Mouse (Mus musculus): Measurements from ENCODE around the gene Fancl. TPM values are rescaled to one million over a fixed set of nuclear protein-coding genes. Genes with fewer than 3 reads are reported as not detected.

Fancl gene
- total RNA-seq, 2 experiments from 2014 or later = 8.6 to 10.6 TPM

DNA sequence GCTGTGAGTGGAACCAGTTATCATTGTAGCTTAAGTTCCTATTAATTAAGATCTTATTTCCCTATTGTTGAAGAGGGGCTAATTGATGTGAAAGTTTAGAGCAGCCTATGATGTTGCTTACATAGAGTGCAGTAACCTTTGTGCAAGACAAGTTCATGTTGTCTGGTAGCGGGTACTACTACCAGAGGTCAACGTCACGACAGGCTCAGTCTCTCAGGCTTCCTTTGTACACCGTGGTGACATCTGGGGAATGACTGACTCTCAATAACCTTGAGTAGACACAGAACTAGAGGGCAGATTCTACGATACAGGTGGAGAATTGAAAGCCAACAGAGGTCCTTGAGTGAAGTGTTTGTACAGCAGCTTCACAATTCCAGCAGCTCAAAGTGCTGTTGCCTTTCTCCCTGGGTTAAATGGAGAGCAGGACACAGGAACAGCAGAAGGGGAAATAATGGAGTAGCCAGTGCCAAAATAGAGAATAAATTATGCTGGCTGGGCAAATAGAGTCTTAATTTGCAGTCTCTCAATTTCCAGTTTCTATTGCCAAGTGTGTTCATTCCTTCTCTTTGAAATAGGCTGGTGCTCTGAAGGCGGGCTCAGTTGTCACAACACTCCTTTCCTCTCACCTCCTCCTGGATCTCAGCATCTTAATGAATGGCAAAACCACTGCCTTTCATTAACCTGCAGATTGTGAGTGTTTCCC, 91.3 kb downstream of the Fancl start:
- intact Hi-C loops (cut with DNase I) = no loop called here
- no peak for DNase-seq (ENCODE audit: low spot score in 2 of 2)

DNA sequence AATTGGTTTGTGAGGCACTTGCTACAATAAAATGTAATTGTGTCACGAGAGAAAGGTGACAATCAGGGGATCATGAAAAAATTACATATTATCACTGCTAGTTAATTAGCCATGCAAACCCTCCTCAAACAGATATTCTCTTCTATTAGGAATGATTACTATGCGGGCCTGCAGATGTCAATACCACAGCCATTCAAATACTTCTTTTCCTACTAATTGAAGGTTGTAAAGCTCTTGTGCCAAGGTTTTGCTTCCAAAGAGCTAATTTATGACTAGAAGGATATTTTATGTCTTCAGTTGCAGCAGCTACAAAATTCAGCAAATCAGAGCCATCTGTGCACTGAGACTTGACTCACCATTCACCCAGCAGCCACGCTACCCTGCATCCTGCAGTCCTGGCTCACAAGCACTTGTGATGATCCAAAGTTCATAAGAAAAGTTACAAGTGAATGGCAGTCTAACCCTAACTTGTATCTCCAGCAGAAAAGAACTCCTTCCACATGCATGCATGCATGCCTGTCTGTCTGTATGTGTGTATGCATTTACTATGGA, 95.8 kb downstream of the Fancl start:
- intact Hi-C loops (cut with DNase I) = no loop called here

DNA sequence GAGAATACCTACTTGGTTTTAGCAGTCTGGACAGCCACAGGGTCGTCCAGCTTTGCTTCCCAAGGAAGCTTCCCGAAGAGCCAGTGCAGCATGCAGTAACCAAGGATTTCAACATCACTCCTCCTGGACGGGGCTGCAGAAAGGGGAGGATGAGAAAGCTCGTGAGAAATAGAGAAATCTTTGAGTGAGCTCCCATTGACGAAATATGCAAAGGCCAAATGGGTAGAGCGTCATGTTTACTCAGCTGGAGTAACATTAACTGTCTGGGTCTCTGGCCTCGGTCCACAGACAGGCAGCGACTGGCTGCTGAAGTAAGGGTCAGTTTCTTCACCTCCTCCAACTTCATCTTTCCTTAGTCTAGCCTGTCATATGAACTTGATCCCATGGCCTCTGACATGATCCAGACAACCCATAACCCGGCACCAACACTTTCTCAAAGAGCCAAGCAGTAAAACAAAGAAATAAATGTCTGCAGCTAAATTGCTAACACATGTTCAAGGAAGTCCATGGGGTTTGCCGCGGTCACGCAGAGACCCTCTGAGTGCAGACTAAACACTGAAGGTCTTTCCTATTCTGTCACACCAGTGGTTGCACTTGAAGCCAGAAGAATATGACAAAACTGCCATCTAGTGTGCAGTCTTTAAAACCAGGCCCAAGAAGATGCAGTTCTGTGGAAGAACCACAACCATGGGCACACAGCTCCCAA, 104.0 kb downstream of the Fancl start:
- peak; percentile 43 to 76 for DNase-seq (ENCODE audit: low spot score in 2 of 2)
- intact Hi-C loops (cut with DNase I) = no loop called here

More for the DNA sequence above, 95.8 kb downstream of the Fancl start:
- DNase-seq (ENCODE audit: low spot score in 2 of 2) = no peak

DNA sequence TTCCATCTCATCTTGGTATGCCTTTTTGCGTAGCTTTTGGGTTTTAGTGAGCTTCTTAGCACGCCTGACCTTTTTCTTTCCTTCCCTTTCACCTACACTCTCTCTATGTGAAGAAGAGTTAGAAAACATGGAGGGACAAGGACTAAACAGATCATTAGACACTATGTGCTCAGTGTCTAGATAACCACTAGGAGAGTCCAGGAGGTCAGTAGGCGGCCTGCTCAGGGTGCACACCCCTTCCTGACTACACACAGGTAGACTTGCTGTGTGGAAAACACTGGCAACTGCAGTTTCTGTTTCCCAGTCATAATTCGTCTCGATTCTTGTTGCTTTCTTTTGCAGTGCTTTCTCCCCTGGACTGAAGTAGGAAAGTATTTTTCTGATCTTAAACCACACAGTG, 110.0 kb downstream of the Fancl start:
- intact Hi-C loops (cut with DNase I) = no loop called here

DNA sequence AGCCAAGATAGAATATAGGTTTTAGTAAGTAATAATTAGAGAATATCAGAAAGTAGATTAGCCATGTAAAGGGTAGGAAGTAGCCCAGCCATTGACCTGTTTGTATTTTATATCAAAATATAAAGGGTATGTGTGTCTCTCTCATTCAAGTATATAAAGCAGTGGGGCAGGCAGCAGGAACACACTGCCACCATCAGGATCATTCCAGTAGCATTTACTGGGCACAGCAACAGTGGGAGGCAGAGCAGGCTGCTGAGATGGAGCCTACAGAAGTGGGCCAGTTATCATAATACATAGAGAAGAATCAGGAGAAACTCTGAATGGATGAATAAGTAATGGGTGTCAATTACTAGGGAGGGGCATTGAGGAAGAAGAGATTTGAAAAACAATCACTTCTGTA, 127.7 kb downstream of the Fancl start:
- intact Hi-C loops (cut with DNase I) = no loop called here

More for the DNA sequence above, 110.0 kb downstream of the Fancl start:
- DNase-seq (ENCODE audit: low spot score in 2 of 2) = no peak

DNA sequence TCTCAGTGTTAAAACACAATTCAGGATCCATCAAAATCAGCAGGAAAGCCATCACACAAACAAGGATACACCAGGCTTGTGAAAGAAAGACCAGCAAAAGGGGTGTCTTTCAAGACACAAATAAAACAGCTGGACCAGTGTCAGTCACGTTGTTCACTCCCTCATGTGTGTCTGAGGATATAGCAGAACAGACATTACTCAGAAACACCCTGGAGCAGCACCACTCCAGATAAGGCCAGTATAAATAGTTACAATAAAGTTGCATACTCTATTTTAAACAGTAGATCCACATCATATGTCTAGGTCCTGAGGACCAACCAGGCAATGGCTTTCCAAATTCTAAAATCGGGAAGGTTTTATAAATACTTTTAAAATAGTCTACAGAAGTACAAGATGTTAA, 130.2 kb downstream of the Fancl start:
- DNase-seq (ENCODE audit: low spot score in 2 of 2) = no peak
- intact Hi-C loops (cut with DNase I) = no loop called here

More for the DNA sequence above, 127.7 kb downstream of the Fancl start:
- DNase-seq (ENCODE audit: low spot score in 2 of 2) = no peak

DNA sequence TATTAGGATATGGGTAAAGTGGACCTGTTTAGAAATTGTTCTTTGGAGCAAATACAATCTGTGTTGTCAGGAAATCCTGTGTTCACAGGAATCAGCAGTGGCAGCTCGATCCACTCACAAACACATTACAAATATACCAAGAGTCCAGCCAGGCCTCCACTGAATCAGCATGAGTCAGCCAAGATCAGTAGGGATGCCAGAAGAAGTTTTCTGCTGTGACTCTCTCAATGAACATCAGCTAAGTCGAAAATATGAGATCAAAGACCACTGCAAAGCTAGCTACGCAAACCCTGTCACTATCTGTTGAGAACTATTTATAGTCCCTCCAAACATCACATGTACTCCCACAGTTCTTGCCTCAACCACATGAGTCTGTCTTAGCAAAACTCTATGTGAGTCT, 133.1 kb downstream of the Fancl start:
- intact Hi-C loops (cut with DNase I) = no loop called here
- DNase-seq (ENCODE audit: low spot score in 2 of 2) = no peak

Other genes with a start within 250 kb of the Fancl start
- gene 5730522E02Rik, start 175.4 kb upstream of the Fancl start, total RNA-seq (2021) = 10 to 100 TPM; 11.6 to 14.8 TPM
- not detected for gene Gm6899, start 207.1 kb downstream of the Fancl start, total RNA-seq (2021)
- 1 to 10 TPM; 1.9 to 3.3 TPM for gene Vrk2, start 207.9 kb downstream of the Fancl start, total RNA-seq (2021)

Measured in left cerebral cortex, postnatal 14 days (tissue).